Mouse (Mus musculus): ENCODE results near the gene Kcnip1. TPM values are rescaled to one million over a fixed set of nuclear protein-coding genes. Genes with fewer than 3 reads are reported as not detected.

Gene Kcnip1
- 0.12 and 0.13 TPM in 2 replicates for polyA plus RNA-seq (2012; rRNA removed)

DNA sequence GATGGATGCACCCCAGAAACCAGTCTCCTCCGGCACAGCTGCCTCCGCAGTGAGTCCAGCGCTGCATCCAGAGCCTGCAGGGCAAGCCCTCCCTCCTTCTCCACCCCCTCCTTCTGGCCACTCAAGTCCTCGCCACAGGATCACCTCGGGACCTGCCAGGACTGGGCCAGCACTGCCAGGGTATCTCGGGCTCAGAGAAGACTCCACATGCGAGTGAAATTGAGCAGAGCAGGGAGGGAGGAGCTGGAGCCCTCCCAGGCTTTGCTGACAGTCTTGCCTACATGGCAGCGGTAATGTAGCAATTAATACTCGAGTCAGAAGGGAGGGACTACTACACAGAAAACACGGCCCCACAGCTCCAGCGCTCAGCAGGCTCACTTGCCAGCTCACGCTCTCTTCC, at the start of gene Kcnip1:
TSS of gene Kcnip1 (minus strand) at position 215 of the 400 bp plus-strand sequence.
- DNase-seq, result no peak
- WGBS, result 87% methylated on average over 12 of the region's 12 CpGs

DNA sequence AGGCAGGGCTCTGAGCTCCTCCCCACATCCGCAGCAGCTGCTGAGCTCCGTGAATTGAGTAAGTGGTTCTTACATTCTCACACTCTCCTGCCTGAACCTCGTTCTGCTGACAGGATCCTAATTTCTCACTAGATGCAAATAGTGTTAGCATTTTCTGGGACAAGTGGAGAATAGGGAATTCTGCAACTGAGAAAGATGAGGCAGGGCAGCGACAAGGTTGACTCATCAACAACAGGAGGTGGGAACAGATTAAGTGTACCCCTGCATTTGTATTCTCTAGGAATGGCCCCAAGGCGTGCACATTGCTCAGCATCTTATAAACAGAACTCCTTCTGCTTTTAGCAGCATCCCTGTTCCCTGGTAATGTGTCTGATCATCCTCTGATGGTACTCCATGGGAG, 47.1 kb upstream of the Kcnip1 start:
- H3K36me3 ChIP-seq (ENCODE audit: control insufficient read depth, insufficient read depth, low read length), result no peaks in the 10 kb centered on the region
- H3K4me3 ChIP-seq (ENCODE audit: control insufficient read depth, insufficient read depth, low read length), result no peak overlapping the region
- H3K4me1 ChIP-seq (replicated peaks; ENCODE audit: control insufficient read depth, insufficient read depth, low read length), result peaks cover 20% of the 10 kb centered on the region
- 90% methylated on average over 5 of the region's 5 CpGs for WGBS
- TF ChIP-seq POLR2A (IDR thresholded peaks at IDR 0.05; ENCODE audit: control insufficient read depth, extremely low read depth, insufficient read depth, low read length, poor library complexity) (no peak), CTCF (IDR thresholded peaks at IDR 0.05; ENCODE audit: borderline replicate concordance, control insufficient read depth, extremely low read depth, insufficient read depth, low read length, poor library complexity) (no peak)
- no peaks in the 10 kb centered on the region for H3K27me3 ChIP-seq (ENCODE audit: control insufficient read depth, insufficient read depth, low read length)
- no peak overlapping the region for H3K27ac ChIP-seq (ENCODE audit: control insufficient read depth, insufficient read depth, low read length)
- DNase-seq, result no peak

More for the DNA sequence above, at the start of gene Kcnip1:
- no peak within 1 kb of the TSS for H3K27ac ChIP-seq (ENCODE audit: control insufficient read depth, insufficient read depth, low read length)
- H3K4me1 ChIP-seq (replicated peaks; ENCODE audit: control insufficient read depth, insufficient read depth, low read length), result peaks cover 4% of the 10 kb centered on the region; the same call in 1 of the 2 replicates
- H3K36me3 ChIP-seq (ENCODE audit: control insufficient read depth, insufficient read depth, low read length), result no peaks in the 10 kb centered on the region
- no peak within 1 kb of the TSS for H3K4me3 ChIP-seq (ENCODE audit: control insufficient read depth, insufficient read depth, low read length)
- TF ChIP-seq POLR2A (IDR thresholded peaks at IDR 0.05; ENCODE audit: control insufficient read depth, extremely low read depth, insufficient read depth, low read length, poor library complexity) (no peak), CTCF (IDR thresholded peaks at IDR 0.05; ENCODE audit: borderline replicate concordance, control insufficient read depth, extremely low read depth, insufficient read depth, low read length, poor library complexity) (no peak)
- no peaks in the 10 kb centered on the region for H3K27me3 ChIP-seq (ENCODE audit: control insufficient read depth, insufficient read depth, low read length)

DNA sequence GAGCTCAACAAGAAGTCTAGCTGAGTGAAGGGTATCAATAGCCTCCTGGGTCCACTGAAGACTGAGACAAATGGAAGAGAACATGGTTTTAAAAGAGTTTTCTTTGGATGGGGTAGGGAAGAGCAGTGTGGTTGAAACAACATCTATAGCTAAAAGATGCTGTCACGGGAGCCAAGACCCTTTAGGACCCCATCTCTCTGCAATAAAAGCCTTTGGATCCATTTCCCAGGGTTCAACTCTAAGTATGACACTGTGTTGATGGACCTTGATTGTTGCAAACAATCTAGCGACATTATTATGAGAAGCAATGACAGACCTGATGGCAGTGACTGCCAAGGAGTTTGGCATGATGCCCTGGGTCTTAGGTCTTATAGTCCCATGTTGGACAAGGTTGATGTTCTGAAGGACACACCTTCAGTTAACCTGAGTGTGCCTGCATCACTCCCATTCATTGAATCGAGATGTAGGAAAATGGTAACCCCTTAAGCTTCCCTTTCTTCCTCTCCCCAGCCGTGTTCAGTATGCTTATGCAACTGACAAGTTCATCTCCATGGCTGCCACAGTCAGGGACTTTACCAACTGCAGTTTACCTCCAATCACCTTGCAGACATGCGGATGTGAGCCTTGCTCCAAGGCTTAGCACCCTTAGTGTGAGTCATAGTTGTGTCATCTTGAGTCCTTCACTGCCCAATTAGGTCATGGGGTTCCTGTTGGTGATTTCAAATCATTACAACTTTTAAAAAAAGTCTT, 43.1 kb upstream of the Kcnip1 start:
- no peak for DNase-seq
- TF ChIP-seq POLR2A (IDR thresholded peaks at IDR 0.05; ENCODE audit: control insufficient read depth, extremely low read depth, insufficient read depth, low read length, poor library complexity), result no peak
- TF ChIP-seq CTCF (IDR thresholded peaks at IDR 0.05; ENCODE audit: borderline replicate concordance, control insufficient read depth, extremely low read depth, insufficient read depth, low read length, poor library complexity), result no peak
- Histone ChIP-seq H3K36me3 (ENCODE audit: control insufficient read depth, insufficient read depth, low read length) (no peaks in the 10 kb centered on the region), H3K27me3 (ENCODE audit: control insufficient read depth, insufficient read depth, low read length) (no peaks in the 10 kb centered on the region), H3K4me3 (ENCODE audit: control insufficient read depth, insufficient read depth, low read length) (no peak overlapping the region), H3K27ac (ENCODE audit: control insufficient read depth, insufficient read depth, low read length) (no peak overlapping the region), H3K4me1 (replicated peaks; ENCODE audit: control insufficient read depth, insufficient read depth, low read length) (peaks cover 38% of the 10 kb centered on the region)
- WGBS, result 94% methylated on average over 5 of the region's 5 CpGs

DNA sequence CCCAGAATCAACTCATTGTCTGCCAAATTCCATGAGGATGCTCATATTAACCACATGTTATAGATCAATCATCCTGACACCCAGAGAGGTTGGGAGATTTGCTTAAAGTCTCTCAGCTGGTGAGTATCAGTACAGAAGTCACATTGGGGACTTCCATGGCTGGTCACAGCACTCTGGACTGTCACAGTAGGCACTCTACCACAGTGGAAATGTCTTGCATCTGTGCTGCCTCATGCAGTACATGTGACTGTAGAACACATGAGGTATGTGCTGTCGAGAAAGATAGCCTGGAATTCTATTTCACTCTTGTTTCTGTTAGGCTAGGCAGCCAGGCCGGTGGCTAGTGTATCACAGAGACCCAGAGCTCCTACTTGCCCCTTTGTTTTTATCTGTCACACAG, 41.8 kb upstream of the Kcnip1 start:
- no peak overlapping the region for H3K27ac ChIP-seq (ENCODE audit: control insufficient read depth, insufficient read depth, low read length)
- no peaks in the 10 kb centered on the region for H3K27me3 ChIP-seq (ENCODE audit: control insufficient read depth, insufficient read depth, low read length)
- no peak for TF ChIP-seq CTCF (IDR thresholded peaks at IDR 0.05; ENCODE audit: borderline replicate concordance, control insufficient read depth, extremely low read depth, insufficient read depth, low read length, poor library complexity)
- TF ChIP-seq POLR2A (IDR thresholded peaks at IDR 0.05; ENCODE audit: control insufficient read depth, extremely low read depth, insufficient read depth, low read length, poor library complexity), result no peak
- no peaks in the 10 kb centered on the region for H3K36me3 ChIP-seq (ENCODE audit: control insufficient read depth, insufficient read depth, low read length)
- DNase-seq, result no peak
- 90% methylated on average over 2 of the region's 2 CpGs for WGBS
- H3K4me1 ChIP-seq (replicated peaks; ENCODE audit: control insufficient read depth, insufficient read depth, low read length), result peaks cover 40% of the 10 kb centered on the region
- no peak overlapping the region for H3K4me3 ChIP-seq (ENCODE audit: control insufficient read depth, insufficient read depth, low read length)

DNA sequence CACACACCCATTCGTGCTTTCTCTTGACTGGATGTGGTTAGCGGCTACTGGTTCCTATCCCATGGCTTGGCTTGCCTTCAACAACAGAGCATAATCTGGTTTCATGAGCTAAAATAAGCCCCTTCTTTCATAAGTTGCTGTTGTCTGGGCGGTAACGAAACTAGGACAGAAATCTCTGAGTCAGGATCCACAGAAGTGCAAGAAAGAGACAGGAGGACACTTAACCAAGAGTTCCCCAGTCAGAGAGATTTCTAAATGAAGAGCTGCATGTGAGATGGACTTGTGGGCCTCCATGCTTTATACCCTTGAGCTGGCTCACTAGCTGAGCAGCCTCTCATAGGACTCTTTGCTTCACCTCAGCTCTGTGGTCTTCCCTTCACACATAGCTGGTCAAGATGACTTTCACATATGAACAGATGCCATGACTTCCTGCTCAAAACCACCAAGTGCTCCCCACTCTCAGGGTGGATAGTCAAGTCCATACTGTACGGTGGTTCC, 41.1 kb upstream of the Kcnip1 start:
- Histone ChIP-seq H3K27me3 (ENCODE audit: control insufficient read depth, insufficient read depth, low read length) (no peaks in the 10 kb centered on the region), H3K36me3 (ENCODE audit: control insufficient read depth, insufficient read depth, low read length) (no peaks in the 10 kb centered on the region), H3K27ac (ENCODE audit: control insufficient read depth, insufficient read depth, low read length) (no peak overlapping the region), H3K4me3 (ENCODE audit: control insufficient read depth, insufficient read depth, low read length) (no peak overlapping the region), H3K4me1 (replicated peaks; ENCODE audit: control insufficient read depth, insufficient read depth, low read length) (peaks cover 34% of the 10 kb centered on the region)
- DNase-seq, result no peak
- 8% methylated on average over 5 of the region's 5 CpGs for WGBS
- TF ChIP-seq CTCF (IDR thresholded peaks at IDR 0.05; ENCODE audit: borderline replicate concordance, control insufficient read depth, extremely low read depth, insufficient read depth, low read length, poor library complexity), result no peak
- no peak for TF ChIP-seq POLR2A (IDR thresholded peaks at IDR 0.05; ENCODE audit: control insufficient read depth, extremely low read depth, insufficient read depth, low read length, poor library complexity)

DNA sequence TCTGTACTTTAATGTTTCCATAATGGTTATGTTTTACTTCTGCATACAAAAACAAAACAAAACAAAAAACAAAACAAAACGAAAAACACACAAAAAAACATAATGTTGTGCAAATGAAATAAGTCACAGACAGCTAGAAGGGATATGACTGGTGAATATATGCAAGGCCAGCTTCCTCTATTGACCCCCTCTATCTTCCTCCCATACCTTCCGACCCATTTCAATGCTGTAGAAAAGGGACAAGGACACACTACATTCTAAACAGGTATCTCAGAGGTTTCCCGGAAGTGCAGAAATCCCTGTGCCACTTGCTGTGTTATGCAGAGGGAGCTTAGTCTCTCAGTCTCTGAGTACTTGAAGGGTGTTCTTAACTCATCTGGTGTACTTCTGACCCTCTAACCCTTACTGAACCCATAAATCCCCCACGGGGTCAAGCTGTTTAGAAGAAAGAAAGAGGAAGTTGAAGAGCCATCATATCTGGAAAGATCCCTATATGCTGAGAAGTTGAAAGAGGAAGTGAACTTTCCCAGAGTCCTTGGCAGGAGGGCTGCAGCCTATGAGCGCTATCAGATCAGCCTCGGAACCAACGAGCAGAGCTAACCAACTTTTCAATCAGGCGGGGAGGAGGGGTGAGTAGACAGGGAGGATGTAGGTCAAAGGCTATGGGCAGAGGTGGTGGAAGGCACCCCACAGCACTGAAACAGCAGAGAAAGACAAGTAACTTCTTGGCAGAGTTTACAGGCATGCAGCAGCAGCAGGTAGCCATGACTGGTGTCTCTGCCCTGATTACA, 38.3 kb upstream of the Kcnip1 start:
- 25% methylated on average over 8 of the region's 8 CpGs for WGBS
- H3K27me3 ChIP-seq (ENCODE audit: control insufficient read depth, insufficient read depth, low read length), result no peaks in the 10 kb centered on the region
- H3K27ac ChIP-seq (ENCODE audit: control insufficient read depth, insufficient read depth, low read length), result peak overlapping the region; percentile 59
- peaks cover 30% of the 10 kb centered on the region for H3K4me1 ChIP-seq (replicated peaks; ENCODE audit: control insufficient read depth, insufficient read depth, low read length)
- H3K36me3 ChIP-seq (ENCODE audit: control insufficient read depth, insufficient read depth, low read length), result no peaks in the 10 kb centered on the region
- DNase-seq, result peak; percentile 72
- no peak overlapping the region for H3K4me3 ChIP-seq (ENCODE audit: control insufficient read depth, insufficient read depth, low read length)
- no peak for TF ChIP-seq CTCF (IDR thresholded peaks at IDR 0.05; ENCODE audit: borderline replicate concordance, control insufficient read depth, extremely low read depth, insufficient read depth, low read length, poor library complexity)
